Comparison of ENCODE assay signal across 12 mouse cellular contexts in the genomic region with DNA sequence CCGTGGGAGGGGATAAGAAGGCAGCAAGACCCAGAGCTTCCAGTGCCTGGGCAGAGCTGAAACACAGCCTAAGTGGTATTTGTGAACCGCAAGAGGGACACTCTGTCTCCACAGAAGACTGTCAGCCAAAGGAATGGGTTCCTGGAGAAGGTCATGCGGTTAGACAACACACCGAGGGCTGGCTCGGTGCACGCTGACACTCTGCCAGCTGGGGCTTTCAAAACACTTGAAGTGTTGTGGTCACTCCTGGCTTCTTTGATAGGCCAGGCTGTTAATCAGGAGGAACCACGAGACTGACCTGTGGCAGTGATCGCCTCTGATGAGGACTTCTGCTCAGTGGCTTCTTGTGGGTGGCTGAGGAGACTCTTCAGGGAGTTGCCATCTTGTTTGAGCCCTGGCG. TPM values are rescaled to one million over a fixed set of nuclear protein-coding genes. Genes with fewer than 3 reads are reported as not detected.
DNase-seq lines count a peak whose midpoint lies in the region; ATAC-seq lines count a peak whose summit lies in the region.
"Had no signal": no experiment of that assay in that cellular context is flagged by ENCODE, and none has a peak within 500 bp of the region (broad histone marks: within the 10 kb centered on the region; RNA-seq: fewer than 3 reads in every experiment).

No protein-coding gene starts in this region.

- no peak for ATAC-seq in midbrain, embryonic 11.5 days (ENCODE audit: low FRiP score)
- no peak for ATAC-seq in midbrain, embryonic 14.5 days (ENCODE audit: low FRiP score, low TSS enrichment)
- ATAC-seq in erythroblast, adult 5-6 weeks (replicated peaks; ENCODE audit: low FRiP score, poor library complexity, severe bottlenecking): 0 out of 2 replicates have a peak, but pooled peaks have one; percentile 40
- ATAC-seq in kidney, embryonic 16.5 days (ENCODE audit: low FRiP score, low TSS enrichment): no peak
- no peak for ATAC-seq in CD4-positive, CD25-positive, alpha-beta regulatory T cell, adult 4 months
- no peak for ATAC-seq in intestine, embryonic 15.5 days

- H3K9me3 ChIP-seq in midbrain, embryonic 11.5 days (ENCODE audit: control insufficient read depth, low read length): no peaks in the 10 kb centered on the region
- peaks cover 5% of the 10 kb centered on the region; the same call in 1 of the 2 replicates for H3K9me3 ChIP-seq in midbrain, embryonic 14.5 days (ENCODE audit: control insufficient read depth, low read length)
- H3K9me3 ChIP-seq in limb, embryonic 10.5 days (replicated peaks): no peaks in the 10 kb centered on the region
- no peaks in the 10 kb centered on the region for H3K9me3 ChIP-seq in kidney, embryonic 16.5 days (ENCODE audit: low read length)
- H3K9me3 ChIP-seq in intestine, embryonic 15.5 days: no peaks in the 10 kb centered on the region
- H3K9me3 ChIP-seq: G1E; neural tube, embryonic 15.5 days had no signal

- 82% methylated on average over 9 of the region's 9 CpGs for WGBS in midbrain, embryonic 11.5 days
- 85% methylated on average over 9 of the region's 9 CpGs for WGBS in midbrain, embryonic 14.5 days
- WGBS in limb, embryonic 10.5 days: 78% methylated on average over 9 of the region's 9 CpGs
- 58% methylated on average over 9 of the region's 9 CpGs for whole genome bisulfite sequencing in kidney, embryonic 16.5 days
- 60% methylated on average over 9 of the region's 9 CpGs for WGBS in intestine, embryonic 15.5 days

- H3K9ac ChIP-seq in midbrain, embryonic 11.5 days (ENCODE audit: low read length): no peak overlapping the region
- H3K9ac ChIP-seq in midbrain, embryonic 14.5 days (replicated peaks; ENCODE audit: low read length): no peak overlapping the region
- no peak overlapping the region for H3K9ac ChIP-seq in kidney, embryonic 16.5 days (replicated peaks; ENCODE audit: low read length)
- H3K9ac ChIP-seq in intestine, embryonic 15.5 days: no peak overlapping the region
- H3K9ac ChIP-seq: embryonic facial prominence, embryonic 12.5 days; neural tube, embryonic 15.5 days had no signal

- no peaks in the 10 kb centered on the region for H3K27me3 ChIP-seq in midbrain, embryonic 11.5 days (ENCODE audit: control insufficient read depth, insufficient read depth, low read length)
- no peaks in the 10 kb centered on the region for H3K27me3 ChIP-seq in midbrain, embryonic 14.5 days (ENCODE audit: control insufficient read depth, insufficient read depth, low read length)
- peaks cover 7% of the 10 kb centered on the region for H3K27me3 ChIP-seq in limb, embryonic 10.5 days (ENCODE audit: low read depth, poor library complexity, severe bottlenecking)
- H3K27me3 ChIP-seq in kidney, embryonic 16.5 days (ENCODE audit: insufficient read depth, low read length): no peaks in the 10 kb centered on the region
- no peaks in the 10 kb centered on the region for H3K27me3 ChIP-seq in intestine, embryonic 15.5 days (replicated peaks)
- H3K27me3 ChIP-seq: embryonic facial prominence, embryonic 12.5 days had no signal

- H3K27ac ChIP-seq in midbrain, embryonic 11.5 days (ENCODE audit: low read depth, low read length): no peak overlapping the region
- H3K27ac ChIP-seq in midbrain, embryonic 14.5 days (replicated peaks; ENCODE audit: low read depth, low read length): no peak overlapping the region
- H3K27ac ChIP-seq in limb, embryonic 10.5 days: 0 out of 2 replicates have a peak overlapping the region, but pooled peaks have one; percentile 21
- no peak overlapping the region for H3K27ac ChIP-seq in kidney, embryonic 16.5 days (ENCODE audit: low read length)
- no peak overlapping the region for H3K27ac ChIP-seq in intestine, embryonic 15.5 days
- H3K27ac ChIP-seq: embryonic facial prominence, embryonic 12.5 days; neural tube, embryonic 15.5 days had no signal

- peak; percentile 56 for DNase-seq in midbrain, embryonic 11.5 days (ENCODE audit: low spot score, missing footprints)
- no peak for DNase-seq in midbrain, embryonic 14.5 days
- DNase-seq in limb, embryonic 10.5 days (ENCODE audit: low spot score): no peak
- peak; percentile 74 for DNase-seq in skeletal muscle tissue, adult 2 months (ENCODE audit: low read depth, low spot score)
- DNase-seq: kidney, adult 2 months had no signal

- H3K4me3 ChIP-seq in midbrain, embryonic 11.5 days (ENCODE audit: low read depth, low read length): no peak overlapping the region
- H3K4me3 ChIP-seq in midbrain, embryonic 14.5 days (replicated peaks; ENCODE audit: low read depth, low read length): no peak overlapping the region
- no peak overlapping the region for H3K4me3 ChIP-seq in limb, embryonic 10.5 days
- no peak overlapping the region for H3K4me3 ChIP-seq in kidney, embryonic 16.5 days (ENCODE audit: low read length)
- H3K4me3 ChIP-seq in intestine, embryonic 15.5 days (replicated peaks): no peak overlapping the region
- H3K4me3 ChIP-seq: embryonic facial prominence, embryonic 12.5 days; neural tube, embryonic 15.5 days had no signal

- H3K4me2 ChIP-seq in midbrain, embryonic 11.5 days: no peak overlapping the region
- H3K4me2 ChIP-seq in midbrain, embryonic 14.5 days (ENCODE audit: low read length): no peak overlapping the region
- H3K4me2 ChIP-seq in kidney, embryonic 16.5 days (replicated peaks; ENCODE audit: low read depth, low read length): no peak overlapping the region
- no peak overlapping the region for H3K4me2 ChIP-seq in intestine, embryonic 15.5 days (replicated peaks)
- H3K4me2 ChIP-seq: embryonic facial prominence, embryonic 12.5 days; neural tube, embryonic 15.5 days had no signal

- no peaks in the 10 kb centered on the region for H3K36me3 ChIP-seq in midbrain, embryonic 11.5 days (ENCODE audit: control insufficient read depth, insufficient read depth, low read length)
- H3K36me3 ChIP-seq in midbrain, embryonic 14.5 days (ENCODE audit: control insufficient read depth, insufficient read depth, low read length): no peaks in the 10 kb centered on the region
- no peaks in the 10 kb centered on the region for H3K36me3 ChIP-seq in limb, embryonic 10.5 days
- no peaks in the 10 kb centered on the region for H3K36me3 ChIP-seq in kidney, embryonic 16.5 days (ENCODE audit: insufficient read depth, low read length)
- no peaks in the 10 kb centered on the region for H3K36me3 ChIP-seq in intestine, embryonic 15.5 days
- H3K36me3 ChIP-seq: embryonic facial prominence, embryonic 12.5 days; G1E; neural tube, embryonic 15.5 days had no signal

- no peaks in the 10 kb centered on the region for H3K4me1 ChIP-seq in midbrain, embryonic 11.5 days (ENCODE audit: control insufficient read depth, insufficient read depth, low read length)
- no peaks in the 10 kb centered on the region for H3K4me1 ChIP-seq in midbrain, embryonic 14.5 days (ENCODE audit: control insufficient read depth, insufficient read depth, low read length)
- H3K4me1 ChIP-seq in limb, embryonic 10.5 days: peaks cover 2% of the 10 kb centered on the region; the same call in 1 of the 2 replicates
- no peaks in the 10 kb centered on the region for H3K4me1 ChIP-seq in kidney, embryonic 16.5 days (ENCODE audit: insufficient read depth, low read length)
- H3K4me1 ChIP-seq in intestine, embryonic 15.5 days (replicated peaks): 0 out of 2 replicates have a peak, but pooled peaks cover 3% of the 10 kb centered on the region
- H3K4me1 ChIP-seq: neural tube, embryonic 15.5 days had no signal

RNA-seq across cellular contexts. Expression of a gene that starts 30.5 kb away (rescaled TPM):
- 47.2 and 48.7 TPM in 2 replicates for polyA plus RNA-seq in midbrain, embryonic 11.5 days (2014; fragmentation: Nextera tagmentation; extraction: Ambion mirVana)
- 34.3 and 50.4 TPM in 2 replicates for polyA plus RNA-seq in midbrain, embryonic 14.5 days (2014; fragmentation: Nextera tagmentation; extraction: Ambion mirVana)
- 557 and 663 TPM in 2 replicates for total RNA-seq in erythroblast, adult 5-6 weeks (2015; ENCODE audit: low replicate concordance)
- total RNA-seq in erythroblast, adult 5-6 weeks (2017; ENCODE audit: low replicate concordance): 973 and 1,053 TPM in 2 replicates
- polyA plus RNA-seq in limb, embryonic 10.5 days (2016; fragmentation: Nextera tagmentation; extraction: Ambion mirVana): 34.6 and 47.5 TPM in 2 replicates
- polyA plus RNA-seq in kidney, embryonic 16.5 days (2015; fragmentation: Nextera tagmentation; extraction: Ambion mirVana): 43.0 and 47.2 TPM in 2 replicates
- polyA plus RNA-seq in CD4-positive, CD25-positive, alpha-beta regulatory T cell, adult 4 months (2017; shearing (Covaris generic)): 10 to 100 TPM; 71.4 to 71.8 TPM
- 41.7 and 43.6 TPM in 2 replicates for polyA plus RNA-seq in intestine, embryonic 15.5 days (2015; fragmentation: Nextera tagmentation; extraction: Ambion mirVana)

Comparison
In these comparisons a context has a peak if more than half of its experiments do, and no peak if none do; other contexts are left out.
1. DNase-seq: peak in midbrain, embryonic 11.5 days (single experiment) and skeletal muscle tissue, adult 2 months (single experiment); none in midbrain, embryonic 14.5 days (single experiment) and limb, embryonic 10.5 days (single experiment).